ENCODE assay signal across 14 mouse cellular contexts in the genomic region with DNA sequence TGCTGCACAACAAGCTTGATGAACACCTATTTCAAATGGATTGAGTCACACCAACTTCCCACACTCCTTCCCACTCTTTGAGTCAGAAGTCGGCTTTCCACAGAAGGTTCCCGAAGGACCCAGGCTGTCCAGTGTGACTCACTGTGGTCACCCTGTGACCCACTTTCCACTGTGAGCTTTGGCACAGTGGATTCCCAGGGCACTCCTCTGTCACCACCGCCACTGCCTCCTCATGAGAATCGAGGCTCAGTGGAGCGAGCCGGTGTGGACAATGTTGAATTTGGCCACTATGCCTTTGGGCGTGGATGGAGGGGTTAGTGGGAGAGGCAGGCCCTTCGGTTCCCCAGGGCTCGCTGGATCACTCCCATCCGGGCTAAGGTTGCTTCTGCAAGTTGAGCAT. TPM values are rescaled to one million over a fixed set of nuclear protein-coding genes. Genes with fewer than 3 reads are reported as not detected.
DNase-seq lines count a peak whose midpoint lies in the region; ATAC-seq lines count a peak whose summit lies in the region.
"Had no signal": no experiment of that assay in that cellular context is flagged by ENCODE, and none has a peak within 500 bp of the region (broad histone marks: within the 10 kb centered on the region; RNA-seq: fewer than 3 reads in every experiment).

No protein-coding gene starts in this region.

- 86% methylated on average over 10 of the region's 10 CpGs for WGBS in heart, embryonic 11.5 days (ENCODE audit: insufficient replicate concordance)
- 92% methylated on average over 10 of the region's 10 CpGs for WGBS in forebrain, embryonic 12.5 days
- WGBS in hindbrain, embryonic 16.5 days, result 89% methylated on average over 10 of the region's 10 CpGs
- 87% methylated on average over 10 of the region's 10 CpGs for WGBS in liver, embryonic 11.5 days

- intact Hi-C loops in heart, postnatal 10 days (cut with DNase I), result no loop called here

- no peak for ATAC-seq in heart, embryonic 11.5 days (replicated peaks; ENCODE audit: insufficient number of reproducible peaks, low FRiP score, low TSS enrichment)
- ATAC-seq in forebrain, embryonic 12.5 days (ENCODE audit: low FRiP score), result no peak
- no peak for ATAC-seq in hindbrain, embryonic 16.5 days
- ATAC-seq in liver, embryonic 11.5 days (replicated peaks; ENCODE audit: low FRiP score), result no peak
- ATAC-seq: CD4-positive, CD25-positive, alpha-beta regulatory T cell, adult 4 months had no signal

- H3K4me1 ChIP-seq in heart, embryonic 11.5 days (ENCODE audit: control insufficient read depth, insufficient read depth, low read length), result no peaks in the 10 kb centered on the region
- H3K4me1 ChIP-seq in forebrain, embryonic 12.5 days, result no peaks in the 10 kb centered on the region
- H3K4me1 ChIP-seq in hindbrain, embryonic 16.5 days (ENCODE audit: control insufficient read depth, insufficient read depth, low read depth, low read length), result no peaks in the 10 kb centered on the region
- H3K4me1 ChIP-seq in liver, embryonic 11.5 days (replicated peaks; ENCODE audit: control insufficient read depth, insufficient read depth, low read length), result no peaks in the 10 kb centered on the region

- H3K27me3 ChIP-seq in heart, embryonic 11.5 days (ENCODE audit: control insufficient read depth, insufficient read depth, low read length), result no peaks in the 10 kb centered on the region
- no peaks in the 10 kb centered on the region for H3K27me3 ChIP-seq in forebrain, embryonic 12.5 days
- H3K27me3 ChIP-seq in hindbrain, embryonic 16.5 days (replicated peaks; ENCODE audit: control insufficient read depth, insufficient read depth, low read length), result no peaks in the 10 kb centered on the region
- no peaks in the 10 kb centered on the region for H3K27me3 ChIP-seq in liver, embryonic 11.5 days (replicated peaks; ENCODE audit: control insufficient read depth, insufficient read depth, low read length)

- peak; percentile 75 to 86 for DNase-seq in heart, adult 18-20 months
- DNase-seq in NIH3T3 (ENCODE audit: low read depth), result peak; percentile 72
- peak; percentile 57 for DNase-seq in brain, adult 2 months (ENCODE audit: low read depth, low spot score)
- peak; percentile 48 to 59 for DNase-seq in heart, postnatal 10 days
- no peak for DNase-seq in liver, embryonic 11.5 days (ENCODE audit: low spot score)
- DNase-seq: cerebellum, adult 8-10 months; kidney, postnatal 14 days; lung, adult 2 months; spleen, adult 18-20 months had no signal

- H3K4me3 ChIP-seq in heart, embryonic 11.5 days (ENCODE audit: low read depth, low read length), result no peak overlapping the region
- H3K4me3 ChIP-seq in forebrain, embryonic 12.5 days (replicated peaks), result no peak overlapping the region
- H3K4me3 ChIP-seq in hindbrain, embryonic 16.5 days (ENCODE audit: low read length), result no peak overlapping the region
- H3K4me3 ChIP-seq in liver, embryonic 11.5 days (ENCODE audit: low read depth, low read length), result no peak overlapping the region
- H3K4me3 ChIP-seq: megakaryocyte, embryonic 14.5 days had no signal

- H3K4me2 ChIP-seq in heart, embryonic 11.5 days, result no peak overlapping the region
- H3K4me2 ChIP-seq in forebrain, embryonic 12.5 days, result no peak overlapping the region
- H3K4me2 ChIP-seq in hindbrain, embryonic 16.5 days (ENCODE audit: low read length), result no peak overlapping the region
- H3K4me2 ChIP-seq in liver, embryonic 11.5 days, result no peak overlapping the region

- no peaks in the 10 kb centered on the region for H3K36me3 ChIP-seq in heart, embryonic 11.5 days (ENCODE audit: control insufficient read depth, insufficient read depth, low read length)
- H3K36me3 ChIP-seq in forebrain, embryonic 12.5 days (replicated peaks), result no peaks in the 10 kb centered on the region
- no peaks in the 10 kb centered on the region for H3K36me3 ChIP-seq in hindbrain, embryonic 16.5 days (ENCODE audit: control insufficient read depth, insufficient read depth, low read length)
- H3K36me3 ChIP-seq in liver, embryonic 11.5 days (ENCODE audit: control insufficient read depth, insufficient read depth, low read length), result no peaks in the 10 kb centered on the region

- no peak overlapping the region for H3K27ac ChIP-seq in heart, embryonic 11.5 days (ENCODE audit: low read depth, low read length)
- H3K27ac ChIP-seq in forebrain, embryonic 12.5 days, result no peak overlapping the region
- no peak overlapping the region for H3K27ac ChIP-seq in hindbrain, embryonic 16.5 days (ENCODE audit: low read depth, low read length)
- H3K27ac ChIP-seq in liver, embryonic 11.5 days (ENCODE audit: low read depth, low read length), result no peak overlapping the region

- no peaks in the 10 kb centered on the region for H3K9me3 ChIP-seq in heart, embryonic 11.5 days (replicated peaks; ENCODE audit: control insufficient read depth, low read length)
- H3K9me3 ChIP-seq in forebrain, embryonic 12.5 days, result no peaks in the 10 kb centered on the region
- H3K9me3 ChIP-seq in hindbrain, embryonic 16.5 days (ENCODE audit: control insufficient read depth, low read length), result no peaks in the 10 kb centered on the region
- no peaks in the 10 kb centered on the region for H3K9me3 ChIP-seq in liver, embryonic 11.5 days (ENCODE audit: control insufficient read depth, low read length)
- H3K9me3 ChIP-seq: megakaryocyte, embryonic 14.5 days had no signal

- H3K9ac ChIP-seq in heart, embryonic 11.5 days (ENCODE audit: low read depth, low read length), result no peak overlapping the region
- no peak overlapping the region for H3K9ac ChIP-seq in forebrain, embryonic 12.5 days
- H3K9ac ChIP-seq in hindbrain, embryonic 16.5 days (ENCODE audit: low read depth, low read length), result no peak overlapping the region
- H3K9ac ChIP-seq in liver, embryonic 11.5 days (ENCODE audit: low read depth, low read length), result no peak overlapping the region

RNA-seq across cellular contexts. Expression of a gene that starts 25.3 kb away (rescaled TPM):
- 10 to 100 TPM; 45.4 to 46.4 TPM for total RNA-seq in heart, adult 18-20 months (2021)
- polyA plus RNA-seq in heart, embryonic 11.5 days (2014; fragmentation: Nextera tagmentation; extraction: Ambion mirVana), result 11.6 and 16.3 TPM in 2 replicates
- 100 to 1,000 TPM; 224 to 241 TPM for total RNA-seq in heart, postnatal 10 days (2021)
- polyA plus RNA-seq in forebrain, embryonic 12.5 days (2016; fragmentation: Nextera tagmentation; extraction: Ambion mirVana), result 14.8 and 18.7 TPM in 2 replicates
- polyA plus RNA-seq in hindbrain, embryonic 16.5 days (2015; fragmentation: Nextera tagmentation; extraction: Ambion mirVana), result 20.0 and 35.2 TPM in 2 replicates
- 16.1 and 18.2 TPM in 2 replicates for polyA plus RNA-seq in liver, embryonic 11.5 days (2014; fragmentation: Nextera tagmentation; extraction: Ambion mirVana)
- polyA plus RNA-seq: CD4-positive, CD25-positive, alpha-beta regulatory T cell, adult 4 months had no signal
